Mouse (Mus musculus): Measurements from ENCODE around the gene Atp6v0e. TPM values are rescaled to one million over a fixed set of nuclear protein-coding genes. Genes with fewer than 3 reads are reported as not detected.
A peak's percentile ranks its signal among the peaks of the same experiment; 100 is the strongest.

Gene Atp6v0e
- polyA plus RNA-seq, 1 experiment from 2014 or later: 144 TPM

DNA sequence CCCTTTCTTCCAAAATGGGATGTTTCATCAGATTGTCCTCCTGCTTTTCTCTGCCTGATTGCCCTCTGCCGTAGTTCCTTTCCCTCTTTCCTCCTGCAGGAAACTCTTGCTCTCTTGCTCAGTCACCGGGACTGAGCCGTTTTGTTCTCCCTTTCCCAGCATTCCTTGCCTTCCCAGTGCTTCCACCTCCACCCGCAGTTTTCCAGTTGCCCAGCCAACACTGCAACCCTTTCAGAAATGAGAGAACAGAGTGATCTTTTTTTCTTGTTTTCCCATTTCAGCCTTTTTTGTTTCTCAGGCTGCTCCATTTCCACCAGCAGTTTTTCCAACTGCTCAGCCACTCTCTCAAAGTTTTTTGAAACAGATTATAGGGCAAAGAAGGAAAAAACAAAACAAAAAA lies 8.2 kb downstream of the Atp6v0e start:
- H3K27me3 ChIP-seq: peaks cover 7% of the 10 kb centered on the region; the same call in 1 of the 2 replicates
- no peaks in the 10 kb centered on the region for H3K36me3 ChIP-seq (ENCODE audit: poor library complexity, severe bottlenecking)
- H3K4me3 ChIP-seq: no peak overlapping the region
- H3K9ac ChIP-seq: no peak overlapping the region
- peaks cover 5% of the 10 kb centered on the region for H3K4me1 ChIP-seq
- no peaks in the 10 kb centered on the region for H3K9me3 ChIP-seq (replicated peaks)
- H3K4me2 ChIP-seq: no peak overlapping the region
- WGBS: 57% methylated on average over 4 of the region's 4 CpGs
- H3K27ac ChIP-seq: no peak overlapping the region
- no peak for ATAC-seq

DNA sequence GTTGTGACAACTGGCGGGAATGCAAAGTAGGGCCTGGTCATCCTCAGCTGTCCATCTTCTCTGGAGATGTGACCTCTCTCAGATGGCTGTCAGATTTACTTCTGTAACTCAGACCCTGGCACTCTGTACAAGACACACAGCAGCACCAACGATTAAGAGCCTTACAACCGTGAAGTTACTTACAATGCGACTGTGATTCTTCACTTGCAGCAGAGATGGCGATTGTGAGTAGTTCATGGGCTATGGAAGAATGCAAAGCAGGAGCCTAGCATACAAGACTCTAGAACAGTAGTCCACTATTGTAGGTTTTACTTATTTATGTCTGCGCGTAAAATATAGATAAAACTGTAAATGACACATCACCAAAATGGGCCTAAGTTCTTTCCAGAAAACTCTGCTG lies 12.8 kb downstream of the Atp6v0e start:
- peaks cover 6% of the 10 kb centered on the region; the same call in 1 of the 2 replicates for H3K36me3 ChIP-seq (ENCODE audit: poor library complexity, severe bottlenecking)
- ATAC-seq: peak; percentile 25
- H3K4me2 ChIP-seq: peak overlapping the region; percentile 71
- H3K4me1 ChIP-seq: peaks cover 30% of the 10 kb centered on the region
- H3K27me3 ChIP-seq: peaks cover 7% of the 10 kb centered on the region; the same call in 1 of the 2 replicates
- H3K4me3 ChIP-seq: peak overlapping the region; percentile 74
- peak overlapping the region; percentile 73; the same call in 1 of the 2 replicates for H3K27ac ChIP-seq
- no peaks in the 10 kb centered on the region for H3K9me3 ChIP-seq (replicated peaks)
- WGBS: 25% methylated on average over 7 of the region's 7 CpGs
- no peak overlapping the region; the same call in 1 of the 2 replicates for H3K9ac ChIP-seq

DNA sequence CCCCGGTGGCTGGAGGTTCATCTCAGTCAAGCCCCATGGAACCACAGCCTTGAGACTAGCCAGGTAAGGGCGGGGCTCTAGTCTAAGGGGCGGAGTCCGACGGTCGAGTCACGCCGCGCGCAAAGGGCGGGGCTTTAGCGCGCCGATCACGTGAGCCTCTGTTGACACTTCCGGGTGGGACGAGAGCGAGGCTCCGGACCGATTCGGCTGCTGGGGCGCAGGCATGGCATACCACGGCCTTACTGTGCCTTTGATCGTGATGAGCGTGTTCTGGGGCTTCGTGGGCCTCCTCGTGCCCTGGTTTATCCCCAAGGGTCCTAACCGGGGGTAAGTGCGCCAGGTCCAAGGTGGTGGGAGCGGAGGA lies 13.2 kb downstream of the Atp6v0e start:
- H3K4me2 ChIP-seq: peak overlapping the region; percentile 71
- H3K9ac ChIP-seq: peak overlapping the region; percentile 83
- peaks cover 30% of the 10 kb centered on the region for H3K4me1 ChIP-seq
- H3K9me3 ChIP-seq (replicated peaks): no peaks in the 10 kb centered on the region
- H3K4me3 ChIP-seq: peak overlapping the region; percentile 74
- peaks cover 9% of the 10 kb centered on the region; the same call in 1 of the 2 replicates for H3K36me3 ChIP-seq (ENCODE audit: poor library complexity, severe bottlenecking)
- peak; percentile 96 for ATAC-seq
- under 1% methylated on average over 30 of the region's 30 CpGs for WGBS
- H3K27me3 ChIP-seq: peaks cover 7% of the 10 kb centered on the region; the same call in 1 of the 2 replicates
- peak overlapping the region; percentile 73 for H3K27ac ChIP-seq

DNA sequence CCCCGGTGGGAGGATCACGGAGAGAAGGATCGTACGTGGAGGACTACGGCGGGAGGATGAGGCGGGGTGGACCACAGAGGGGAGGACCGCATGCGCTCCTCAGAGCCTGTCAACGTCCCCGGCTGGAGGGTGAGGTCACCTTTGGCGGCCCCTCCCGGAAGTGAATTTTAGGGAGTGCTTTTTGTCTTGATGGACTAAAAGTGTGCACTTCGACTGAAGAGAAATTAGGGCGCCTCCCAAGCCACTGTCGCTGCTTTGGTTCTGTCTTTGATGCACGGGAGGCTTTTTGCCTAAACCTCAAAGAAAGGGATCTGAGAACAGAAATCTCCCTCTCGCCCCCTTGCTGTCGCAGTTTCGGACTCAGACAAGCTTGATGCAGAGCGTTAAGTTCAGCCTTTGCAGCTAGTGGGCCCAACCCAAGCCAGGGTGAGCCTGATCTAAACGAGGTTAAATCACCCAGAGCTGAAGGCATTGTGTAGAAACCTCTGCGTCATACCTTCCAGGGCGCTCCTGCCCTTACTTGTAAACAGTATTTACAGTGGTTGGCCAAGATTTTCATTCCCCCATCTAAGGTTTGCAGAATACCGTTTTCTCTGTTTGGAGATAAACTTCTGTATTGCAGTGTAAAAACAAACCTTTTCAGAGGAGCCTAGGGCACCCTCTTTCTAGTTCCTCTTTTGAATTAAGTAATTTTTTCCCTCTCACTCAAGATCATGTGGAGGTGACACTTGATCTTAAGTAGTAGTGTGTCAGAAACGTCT lies 13.8 kb downstream of the Atp6v0e start:
- peak; percentile 87 for ATAC-seq
- H3K4me3 ChIP-seq: peak overlapping the region; percentile 74
- peak overlapping the region; percentile 71 for H3K4me2 ChIP-seq
- H3K27me3 ChIP-seq: peaks cover 7% of the 10 kb centered on the region; the same call in 1 of the 2 replicates
- 4% methylated on average over 26 of the region's 26 CpGs for WGBS
- peaks cover 14% of the 10 kb centered on the region; the same call in 1 of the 2 replicates for H3K36me3 ChIP-seq (ENCODE audit: poor library complexity, severe bottlenecking)
- H3K9me3 ChIP-seq (replicated peaks): no peaks in the 10 kb centered on the region
- H3K27ac ChIP-seq: peak overlapping the region; percentile 73
- peak overlapping the region; percentile 83 for H3K9ac ChIP-seq
- H3K4me1 ChIP-seq: peaks cover 30% of the 10 kb centered on the region

DNA sequence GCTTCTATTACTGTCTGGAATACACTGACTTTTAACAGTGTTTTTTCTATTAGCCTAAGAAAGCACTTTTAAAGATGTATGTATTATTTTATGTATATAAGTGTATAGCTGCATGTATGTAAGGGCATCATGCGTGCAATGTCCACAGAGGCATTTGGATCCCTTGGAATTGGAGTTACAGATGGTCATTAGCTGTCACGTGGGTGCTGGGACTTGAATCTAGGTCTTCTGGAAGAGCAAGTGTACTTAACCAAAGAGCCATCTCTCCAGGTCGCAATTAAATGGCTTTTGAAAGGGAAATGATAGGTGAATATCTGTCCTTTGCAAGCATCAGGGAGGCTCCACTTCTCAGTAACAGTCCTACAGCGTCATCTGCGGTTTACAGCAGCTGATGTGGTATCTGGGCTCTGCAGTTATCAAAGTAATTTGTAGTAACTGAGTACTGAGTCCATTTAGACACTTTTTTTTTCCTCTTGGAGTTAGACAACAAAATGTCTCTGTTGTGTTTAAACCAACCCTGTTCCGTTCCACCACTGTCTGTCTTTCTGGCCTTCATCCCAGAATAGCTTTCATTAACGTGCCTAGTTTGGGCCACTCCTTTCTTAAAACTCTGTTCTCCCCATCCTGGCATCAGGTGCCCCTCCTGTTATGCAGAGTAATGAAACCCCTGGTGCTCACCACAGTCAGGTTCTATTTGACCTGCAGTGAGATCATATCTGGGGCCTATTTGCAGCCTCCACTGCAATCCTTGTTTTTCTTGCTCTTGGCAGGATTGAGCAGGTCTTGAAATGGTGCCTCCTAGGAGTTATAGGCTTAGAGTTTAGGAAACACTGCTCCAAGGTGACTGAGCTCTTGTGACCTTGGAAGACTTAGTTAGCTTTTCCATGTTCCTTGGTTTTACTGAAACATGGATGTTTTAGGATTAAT lies 14.9 kb downstream of the Atp6v0e start:
- peak overlapping the region; percentile 14; the same call in 1 of the 2 replicates for H3K9ac ChIP-seq
- ATAC-seq: no peak
- 84% methylated on average over 7 of the region's 7 CpGs for WGBS

DNA sequence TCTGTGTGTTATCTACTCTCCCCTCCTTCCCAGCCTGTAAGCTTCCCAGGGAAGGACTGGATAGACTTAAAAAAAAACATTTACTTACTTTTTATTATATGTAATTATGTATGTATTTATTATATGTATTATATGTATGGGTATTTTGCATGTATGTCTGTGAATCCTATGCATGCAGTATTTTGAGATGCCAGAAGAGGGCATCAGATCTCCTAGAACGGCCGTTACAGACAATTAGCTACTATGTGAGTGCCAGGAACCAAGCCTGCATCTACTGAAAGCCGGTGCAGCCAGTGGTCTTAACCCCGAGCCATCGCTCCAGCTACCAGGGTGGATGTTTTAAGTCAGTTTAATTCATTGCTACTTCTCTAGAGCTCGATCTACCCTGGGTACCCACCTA lies 18.2 kb downstream of the Atp6v0e start:
- Histone ChIP-seq H3K36me3 (ENCODE audit: poor library complexity, severe bottlenecking) (peaks cover 36% of the 10 kb centered on the region), H3K4me3 (no peak overlapping the region), H3K9me3 (replicated peaks) (no peaks in the 10 kb centered on the region), H3K27me3 (no peaks in the 10 kb centered on the region), H3K27ac (no peak overlapping the region), H3K4me2 (no peak overlapping the region), H3K9ac (no peak overlapping the region), H3K4me1 (peaks cover 26% of the 10 kb centered on the region)
- no peak for ATAC-seq
- WGBS: 94% methylated on average over 6 of the region's 6 CpGs

More for the DNA sequence above, 14.9 kb downstream of the Atp6v0e start:
- Histone ChIP-seq H3K4me1 (peaks cover 30% of the 10 kb centered on the region), H3K4me3 (peak overlapping the region; percentile 74), H3K9me3 (replicated peaks) (no peaks in the 10 kb centered on the region), H3K27ac (no peak overlapping the region), H3K36me3 (ENCODE audit: poor library complexity, severe bottlenecking) (peaks cover 17% of the 10 kb centered on the region; the same call in 1 of the 2 replicates), H3K27me3 (peaks cover 4% of the 10 kb centered on the region; the same call in 1 of the 2 replicates), H3K4me2 (peak overlapping the region; percentile 71)

DNA sequence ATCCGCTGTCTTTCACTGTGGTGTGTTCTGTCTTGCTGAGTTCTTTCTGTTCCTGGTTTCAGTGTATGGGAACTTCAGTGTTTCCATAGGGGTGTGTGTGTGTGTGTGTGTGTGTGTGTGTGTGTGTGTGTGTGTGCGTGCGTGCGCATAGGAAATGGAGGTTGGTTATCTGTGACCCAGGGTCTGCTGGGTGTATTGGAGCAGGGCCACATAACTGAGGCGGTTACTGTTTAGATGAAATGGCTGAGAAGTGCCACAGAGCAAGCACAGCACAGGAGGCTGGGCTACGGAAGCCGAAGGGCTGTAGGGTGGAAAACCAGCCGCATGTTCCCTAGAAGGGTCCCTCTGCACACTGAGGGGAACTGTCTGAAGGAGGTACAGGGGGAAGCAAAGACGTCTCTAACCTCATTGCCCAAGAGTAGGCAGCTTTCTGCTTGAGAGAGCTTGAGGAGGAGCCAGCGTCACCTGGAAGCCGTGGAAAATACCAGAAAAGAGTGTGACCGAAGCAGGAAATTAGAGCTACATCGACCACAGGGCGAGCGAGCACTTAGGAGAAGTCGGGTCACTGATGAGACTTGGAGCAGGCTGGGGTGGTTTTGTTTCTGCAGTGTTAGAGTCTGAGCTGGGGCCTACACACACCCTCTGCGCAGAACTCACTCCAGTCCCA lies 23.4 kb downstream of the Atp6v0e start:
- WGBS: 88% methylated on average over 17 of the region's 17 CpGs
- Histone ChIP-seq H3K4me1 (peaks cover 36% of the 10 kb centered on the region), H3K4me3 (no peak overlapping the region), H3K27me3 (no peaks in the 10 kb centered on the region), H3K36me3 (ENCODE audit: poor library complexity, severe bottlenecking) (peaks cover 25% of the 10 kb centered on the region), H3K9ac (no peak overlapping the region), H3K9me3 (replicated peaks) (no peaks in the 10 kb centered on the region), H3K4me2 (no peak overlapping the region), H3K27ac (no peak overlapping the region)
- ATAC-seq: no peak

DNA sequence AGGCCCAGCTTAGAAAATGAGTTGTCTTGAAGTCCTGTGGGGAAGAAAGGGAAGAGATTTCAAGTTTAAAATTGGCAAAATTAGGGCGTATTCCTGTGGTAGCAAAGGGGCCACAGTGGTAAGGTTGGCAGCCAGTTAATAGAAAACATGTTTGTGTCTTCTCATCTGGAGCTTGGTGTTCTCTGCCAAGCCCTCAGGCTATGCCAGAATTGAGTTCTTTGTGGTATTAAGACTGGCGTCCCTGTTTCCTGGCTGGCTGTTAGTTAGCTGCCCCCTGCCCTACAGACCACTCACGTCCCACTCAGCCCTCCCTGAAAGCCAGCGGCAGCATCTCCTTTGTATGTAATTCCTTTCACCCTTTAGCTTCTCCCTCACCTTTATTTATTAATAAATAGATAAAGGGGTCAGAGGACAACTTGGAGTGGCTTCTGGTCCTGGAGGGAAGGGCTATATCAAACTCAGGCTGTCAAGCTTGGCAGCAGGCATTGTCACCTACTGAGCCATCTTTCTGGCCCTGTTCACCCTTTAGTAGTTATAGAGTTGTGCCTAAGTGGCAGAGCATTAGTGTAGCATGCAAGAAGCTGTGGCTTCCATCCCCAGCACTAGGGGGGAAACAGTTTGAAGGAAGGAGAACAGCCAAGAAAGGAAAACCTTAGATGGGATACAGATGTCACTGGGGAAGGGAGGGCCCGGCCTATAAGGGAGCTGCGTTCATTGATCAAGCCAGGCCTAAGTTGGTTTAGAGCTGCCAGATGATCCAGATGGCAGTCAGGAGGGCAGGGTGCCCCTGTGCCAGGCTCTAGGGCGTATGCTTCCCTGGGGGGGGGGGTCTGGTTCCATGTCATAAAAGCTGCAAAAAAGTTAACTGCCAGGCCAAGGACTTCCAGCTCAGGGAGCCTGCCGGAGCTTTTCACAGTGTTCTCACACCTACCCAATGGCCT lies 26.0 kb downstream of the Atp6v0e start:
- peak; percentile 72 for ATAC-seq
- Histone ChIP-seq H3K9ac (peak overlapping the region; percentile 0; the same call in 1 of the 2 replicates), H3K36me3 (ENCODE audit: poor library complexity, severe bottlenecking) (peaks cover 9% of the 10 kb centered on the region), H3K4me2 (peak overlapping the region; percentile 12; the same call in 1 of the 2 replicates), H3K9me3 (replicated peaks) (no peaks in the 10 kb centered on the region), H3K27ac (peak overlapping the region; percentile 87), H3K4me3 (no peak overlapping the region), H3K27me3 (no peaks in the 10 kb centered on the region), H3K4me1 (peaks cover 47% of the 10 kb centered on the region)
- WGBS: 52% methylated on average over 8 of the region's 8 CpGs

DNA sequence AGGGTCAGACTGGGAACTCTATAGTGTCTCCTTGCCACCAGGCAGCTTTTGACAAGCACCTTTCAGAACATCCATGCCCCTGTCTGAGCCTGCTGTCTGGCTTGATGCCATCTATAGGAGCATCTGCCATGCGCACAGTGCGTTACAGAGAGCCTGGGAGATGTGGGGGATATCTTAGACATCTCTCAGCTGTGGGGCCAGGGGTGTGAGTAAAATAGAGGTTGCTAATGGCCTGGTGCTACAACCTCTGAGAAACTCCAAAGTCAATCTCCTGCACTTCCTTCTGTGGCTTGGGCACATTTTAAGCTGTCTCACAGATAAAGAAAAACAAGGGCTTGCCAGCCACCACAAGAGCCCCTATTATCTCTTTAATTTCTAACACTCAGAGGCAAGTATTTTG lies 26.8 kb downstream of the Atp6v0e start:
- peak overlapping the region; percentile 0 for H3K9ac ChIP-seq

DNA sequence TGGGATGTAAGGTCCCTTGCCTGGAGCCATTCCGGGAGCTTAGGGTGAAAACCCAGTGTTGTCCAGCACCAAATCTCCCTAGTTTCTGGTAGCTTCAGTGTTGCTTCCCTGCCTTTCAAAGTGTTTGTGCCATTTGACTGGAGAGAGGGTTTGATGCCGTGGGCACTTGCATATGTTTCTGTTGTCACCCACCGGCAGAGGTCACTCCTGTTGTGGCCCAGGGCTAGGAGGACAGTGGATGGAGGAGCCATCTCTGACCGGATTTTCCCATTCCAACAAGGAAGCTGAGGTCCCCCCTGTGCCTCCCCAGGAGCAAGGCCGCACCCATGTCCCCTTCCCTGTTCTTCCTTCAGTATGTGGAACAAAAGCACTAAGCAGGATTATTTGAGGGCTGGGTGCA lies 27.2 kb downstream of the Atp6v0e start:
- Histone ChIP-seq H3K9ac (peak overlapping the region; percentile 0; the same call in 1 of the 2 replicates), H3K9me3 (replicated peaks) (no peaks in the 10 kb centered on the region), H3K4me2 (no peak overlapping the region), H3K4me3 (no peak overlapping the region), H3K36me3 (ENCODE audit: poor library complexity, severe bottlenecking) (no peaks in the 10 kb centered on the region), H3K27ac (peak overlapping the region; percentile 87), H3K27me3 (no peaks in the 10 kb centered on the region), H3K4me1 (peaks cover 52% of the 10 kb centered on the region)
- WGBS: 65% methylated on average over 5 of the region's 5 CpGs
- ATAC-seq: no peak

More for the DNA sequence above, 26.8 kb downstream of the Atp6v0e start:
- 55% methylated on average over 2 of the region's 2 CpGs for WGBS
- Histone ChIP-seq H3K4me1 (peaks cover 52% of the 10 kb centered on the region), H3K4me3 (no peak overlapping the region), H3K27me3 (no peaks in the 10 kb centered on the region), H3K36me3 (ENCODE audit: poor library complexity, severe bottlenecking) (peaks cover 2% of the 10 kb centered on the region), H3K4me2 (no peak overlapping the region), H3K27ac (peak overlapping the region; percentile 87), H3K9me3 (replicated peaks) (no peaks in the 10 kb centered on the region)
- 0 out of 2 replicates have a peak, but pooled peaks have one; percentile 16 for ATAC-seq
